Mouse (Mus musculus) heart, embryonic 16.5 days (tissue): Measurements from ENCODE around the gene Ets2. TPM values are rescaled to one million over a fixed set of nuclear protein-coding genes. Genes with fewer than 3 reads are reported as not detected.

Experiments used
- ATAC-seq: fragments of 200-750 bp; cut with Nextera tagmentation; replicated peaks from 2 replicates; pipeline ENCODE4 v1.8.0; 2017; ENCODE audit warnings: moderate number of reproducible peaks; ENCODE audit not compliant: insufficient read depth, low FRiP score; ENCODE audit errors: extremely low read depth
- H3K27ac ChIP-seq: fragments of 300-500 bp; sonication (generic); 2 replicates; pipeline ENCODE4 v1.5.1; 2014; ENCODE audit warnings: mild to moderate bottlenecking, low read length, control low read depth, moderate library complexity
- H3K27me3 ChIP-seq: fragments of 300-500 bp; sonication (generic); 2 replicates; pipeline ENCODE4 v1.6.1; 2014; ENCODE audit warnings: low read length, mixed read lengths; ENCODE audit not compliant: control insufficient read depth, insufficient read depth
- H3K36me3 ChIP-seq: fragments of 300-500 bp; sonication (generic); 2 replicates; pipeline ENCODE4 v1.6.1; 2014; ENCODE audit not compliant: control insufficient read depth, insufficient read depth
- H3K4me1 ChIP-seq: fragments of 300-500 bp; sonication (generic); 2 replicates; pipeline ENCODE4 v1.6.1; 2014; ENCODE audit warnings: low read length, mixed read lengths; ENCODE audit not compliant: control insufficient read depth, insufficient read depth
- H3K4me2 ChIP-seq: fragments of 300-500 bp; sonication (generic); 2 replicates; pipeline ENCODE4 v1.6.1; 2014; ENCODE audit warnings: low read depth, mild to moderate bottlenecking, control low read depth, low read length
- H3K4me3 ChIP-seq: fragments of 300-500 bp; sonication (generic); 2 replicates; pipeline ENCODE4 v1.5.1; 2014; ENCODE audit warnings: mild to moderate bottlenecking, control low read depth, low read length
- H3K9ac ChIP-seq: fragments of 300-500 bp; sonication (generic); 2 replicates; pipeline ENCODE4 v1.6.1; 2014; ENCODE audit warnings: low read length, control low read depth
- H3K9me3 ChIP-seq: fragments of 300-500 bp; sonication (generic); replicated peaks from 2 replicates; pipeline ENCODE4 v1.6.1; 2016; ENCODE audit warnings: low read length; ENCODE audit not compliant: control insufficient read depth
- WGBS: fragments of 180-500 bp; shearing (Covaris S2); extraction: QIAGEN DNeasy Blood & Tissue Kit; methylation state at CpG from one replicate; pipeline ENCODE4 v1.1.7; 2014; 5-methylcytosine and 5-hydroxymethylcytosine counted together
- polyA plus RNA-seq: library from polyadenylated mRNA; unstranded; fragments of >200 nt; fragmentation: Nextera tagmentation; extraction: Ambion mirVana; gene quantifications from 2 replicates; pipeline ENCODE4 v1.2.1, GENCODE M21; 2015

Gene Ets2
- polyA plus RNA-seq, 1 experiment from 2014 or later = 73.6 TPM

GRCm38 (mm10) chr16:95686901-95687300 lies 15.0 kb upstream of the Ets2 start:
- no peak overlapping the region for H3K4me3 ChIP-seq
- no peak for ATAC-seq
- H3K27ac ChIP-seq = no peak overlapping the region
- no peaks in the 10 kb centered on the region for H3K9me3 ChIP-seq
- 85% methylated on average over 8 of the region's 8 CpGs for WGBS
- H3K27me3 ChIP-seq = no peaks in the 10 kb centered on the region
- H3K9ac ChIP-seq = no peak overlapping the region
- no peaks in the 10 kb centered on the region for H3K4me1 ChIP-seq
- H3K4me2 ChIP-seq = no peak overlapping the region
- H3K36me3 ChIP-seq = no peaks in the 10 kb centered on the region

GRCm38 (mm10) chr16:95688010-95688409 lies 13.9 kb upstream of the Ets2 start:
- Histone ChIP-seq H3K9me3 (no peaks in the 10 kb centered on the region), H3K27ac (no peak overlapping the region), H3K27me3 (no peaks in the 10 kb centered on the region), H3K4me1 (no peaks in the 10 kb centered on the region), H3K9ac (no peak overlapping the region), H3K4me2 (no peak overlapping the region), H3K4me3 (no peak overlapping the region), H3K36me3 (no peaks in the 10 kb centered on the region)
- 75% methylated on average over 4 of the region's 4 CpGs for WGBS
- ATAC-seq = no peak

GRCm38 (mm10) chr16:95696599-95696998 lies 5.3 kb upstream of the Ets2 start:
- Histone ChIP-seq H3K36me3 (no peaks in the 10 kb centered on the region), H3K4me1 (peaks cover 3% of the 10 kb centered on the region), H3K9me3 (no peaks in the 10 kb centered on the region), H3K9ac (no peak overlapping the region), H3K4me3 (no peak overlapping the region), H3K4me2 (no peak overlapping the region), H3K27me3 (no peaks in the 10 kb centered on the region), H3K27ac (no peak overlapping the region)
- WGBS = 37% methylated on average over 6 of the region's 6 CpGs
- ATAC-seq = no peak

- 64% methylated on average over 3 of the region's 3 CpGs for WGBS
- no peak for ATAC-seq
- Histone ChIP-seq H3K4me2 (no peak overlapping the region), H3K9me3 (no peaks in the 10 kb centered on the region), H3K36me3 (no peaks in the 10 kb centered on the region), H3K4me1 (peaks cover 13% of the 10 kb centered on the region), H3K27ac (no peak overlapping the region), H3K9ac (no peak overlapping the region), H3K4me3 (no peak overlapping the region), H3K27me3 (no peaks in the 10 kb centered on the region)
Observed at GRCm38 (mm10) chr16:95699721-95700120, 2.2 kb upstream of the Ets2 start.

GRCm38 (mm10) chr16:95700224-95700623 lies 1.7 kb upstream of the Ets2 start:
- no peak overlapping the region for H3K27ac ChIP-seq
- H3K36me3 ChIP-seq = no peaks in the 10 kb centered on the region
- H3K4me2 ChIP-seq = no peak overlapping the region
- H3K9ac ChIP-seq = no peak overlapping the region
- no peaks in the 10 kb centered on the region for H3K27me3 ChIP-seq
- no peak for ATAC-seq
- WGBS = 76% methylated on average over 7 of the region's 7 CpGs
- peaks cover 13% of the 10 kb centered on the region for H3K4me1 ChIP-seq
- no peak overlapping the region for H3K4me3 ChIP-seq
- H3K9me3 ChIP-seq = no peaks in the 10 kb centered on the region

- Histone ChIP-seq H3K4me2 (peak overlapping the region; percentile 91), H3K9ac (peak overlapping the region; percentile 100), H3K4me3 (peak overlapping the region; percentile 92), H3K9me3 (no peaks in the 10 kb centered on the region), H3K27me3 (no peaks in the 10 kb centered on the region), H3K36me3 (peaks cover 6% of the 10 kb centered on the region; the same call in 1 of the 2 replicates), H3K27ac (peak overlapping the region; percentile 99), H3K4me1 (peaks cover 29% of the 10 kb centered on the region)
- ATAC-seq = peak; percentile 69
- WGBS = under 1% methylated on average over 62 of the region's 62 CpGs
Observed at GRCm38 (mm10) chr16:95702562-95703545, 979 bp downstream of the Ets2 start.

GRCm38 (mm10) chr16:95703958-95704357 lies 2.1 kb downstream of the Ets2 start:
- Histone ChIP-seq H3K9ac (peak overlapping the region; percentile 78), H3K4me2 (peak overlapping the region; percentile 58), H3K27ac (peak overlapping the region; percentile 88), H3K4me3 (peak overlapping the region; percentile 51), H3K36me3 (peaks cover 10% of the 10 kb centered on the region; the same call in 1 of the 2 replicates), H3K4me1 (peaks cover 39% of the 10 kb centered on the region), H3K9me3 (no peaks in the 10 kb centered on the region), H3K27me3 (no peaks in the 10 kb centered on the region)
- no peak for ATAC-seq
- WGBS = 28% methylated on average over 8 of the region's 8 CpGs

- peaks cover 39% of the 10 kb centered on the region for H3K4me1 ChIP-seq
- WGBS = 35% methylated on average over 10 of the region's 10 CpGs
- H3K9me3 ChIP-seq = no peaks in the 10 kb centered on the region
- H3K27me3 ChIP-seq = no peaks in the 10 kb centered on the region
- 0 out of 2 replicates have a peak, but pooled peaks have one; percentile 18 for ATAC-seq
- H3K27ac ChIP-seq = peak overlapping the region; percentile 88
- peak overlapping the region; percentile 78 for H3K9ac ChIP-seq
- peak overlapping the region; percentile 58 for H3K4me2 ChIP-seq
- peaks cover 13% of the 10 kb centered on the region for H3K36me3 ChIP-seq
- peak overlapping the region; percentile 51 for H3K4me3 ChIP-seq
Observed at GRCm38 (mm10) chr16:95704662-95705330, 2.9 kb downstream of the Ets2 start.

- Histone ChIP-seq H3K9ac (peak overlapping the region; percentile 70), H3K27ac (peak overlapping the region; percentile 74), H3K4me1 (peaks cover 41% of the 10 kb centered on the region), H3K27me3 (no peaks in the 10 kb centered on the region), H3K36me3 (peaks cover 23% of the 10 kb centered on the region), H3K4me3 (peak overlapping the region; percentile 46), H3K4me2 (peak overlapping the region; percentile 58), H3K9me3 (no peaks in the 10 kb centered on the region)
- WGBS = 75% methylated on average over 6 of the region's 6 CpGs
- ATAC-seq = no peak
Observed at GRCm38 (mm10) chr16:95705771-95706170, 3.9 kb downstream of the Ets2 start.
